Mouse (Mus musculus) cerebellum, postnatal 14 days (tissue): ENCODE measurements at regions not wholly inside any gene's neighbourhood (a gene's known extent, or its start where the extent isn't known, plus 50 kb on each side); places are given as distances from the start of the nearest gene placed in this dataset.

Experiments used
- DNase-seq, 2 experiments: peaks; one replicate each; pipeline ENCODE4 v3.0.0; 2021; ENCODE audit warnings: mixed read lengths in 2 of 2

DNA sequence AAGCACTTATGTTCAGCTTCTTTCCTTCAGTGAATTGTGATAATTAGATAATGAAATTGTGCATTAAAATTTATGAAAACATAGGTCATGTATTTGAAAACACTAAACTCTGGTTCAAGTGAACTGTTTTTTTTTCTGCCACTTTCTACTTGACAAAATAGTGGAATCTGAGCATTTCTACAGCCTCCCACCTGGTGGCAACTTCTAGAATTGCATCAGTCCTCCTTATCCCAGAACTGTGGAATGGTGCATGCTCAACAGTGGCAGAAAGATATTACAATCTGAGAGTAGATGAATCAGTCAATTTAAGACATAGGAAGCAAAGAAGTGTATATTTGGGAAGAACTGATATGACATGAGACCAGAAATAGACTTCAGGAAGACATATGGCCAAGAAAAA is 84.1 kb upstream of the Gm28269 start:
- peak; percentile 10 to 46 for DNase-seq

DNA sequence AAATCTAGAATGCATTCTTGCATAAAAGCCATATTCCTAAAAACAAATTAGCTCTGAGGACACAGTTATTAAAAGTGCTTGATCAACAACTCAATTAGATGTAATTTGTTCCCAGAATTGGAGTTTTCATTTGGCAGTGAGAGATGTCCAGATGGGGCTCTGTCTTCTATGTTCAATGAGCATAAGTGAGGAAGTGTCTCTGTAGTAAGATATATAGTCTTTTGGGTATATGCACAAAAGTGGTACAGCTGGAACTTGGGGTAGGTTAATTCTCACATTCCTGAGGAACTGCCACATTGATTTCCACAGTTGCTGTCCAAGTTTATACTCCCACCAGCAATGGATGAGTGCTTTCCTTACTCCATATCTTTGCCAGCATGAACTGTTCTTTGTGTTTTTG is 64.3 kb upstream of the Gm28269 start:
- no peak for DNase-seq

DNA sequence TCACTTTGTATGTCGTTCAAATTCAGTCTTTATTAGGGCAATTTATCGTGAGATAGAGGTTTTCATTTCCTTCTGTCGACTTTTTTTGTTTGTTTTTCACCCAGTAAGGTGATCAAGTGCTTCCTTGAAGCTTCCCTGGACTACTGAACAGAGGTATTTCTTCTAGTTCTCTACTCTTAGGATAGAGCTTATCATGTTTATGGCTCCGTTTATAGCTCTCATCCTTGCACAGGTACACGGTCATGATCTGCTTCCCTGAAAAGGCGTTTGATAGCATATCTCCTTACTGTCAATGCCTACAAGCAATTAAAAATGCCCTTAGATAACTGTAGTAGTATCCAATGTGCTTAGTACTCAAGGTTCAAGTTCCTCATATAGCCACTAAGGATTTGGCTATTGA is 56.9 kb upstream of the Gm28269 start:
- DNase-seq: no peak
